Comparison of ENCODE assay signal across 13 mouse cellular contexts in the genomic region with DNA sequence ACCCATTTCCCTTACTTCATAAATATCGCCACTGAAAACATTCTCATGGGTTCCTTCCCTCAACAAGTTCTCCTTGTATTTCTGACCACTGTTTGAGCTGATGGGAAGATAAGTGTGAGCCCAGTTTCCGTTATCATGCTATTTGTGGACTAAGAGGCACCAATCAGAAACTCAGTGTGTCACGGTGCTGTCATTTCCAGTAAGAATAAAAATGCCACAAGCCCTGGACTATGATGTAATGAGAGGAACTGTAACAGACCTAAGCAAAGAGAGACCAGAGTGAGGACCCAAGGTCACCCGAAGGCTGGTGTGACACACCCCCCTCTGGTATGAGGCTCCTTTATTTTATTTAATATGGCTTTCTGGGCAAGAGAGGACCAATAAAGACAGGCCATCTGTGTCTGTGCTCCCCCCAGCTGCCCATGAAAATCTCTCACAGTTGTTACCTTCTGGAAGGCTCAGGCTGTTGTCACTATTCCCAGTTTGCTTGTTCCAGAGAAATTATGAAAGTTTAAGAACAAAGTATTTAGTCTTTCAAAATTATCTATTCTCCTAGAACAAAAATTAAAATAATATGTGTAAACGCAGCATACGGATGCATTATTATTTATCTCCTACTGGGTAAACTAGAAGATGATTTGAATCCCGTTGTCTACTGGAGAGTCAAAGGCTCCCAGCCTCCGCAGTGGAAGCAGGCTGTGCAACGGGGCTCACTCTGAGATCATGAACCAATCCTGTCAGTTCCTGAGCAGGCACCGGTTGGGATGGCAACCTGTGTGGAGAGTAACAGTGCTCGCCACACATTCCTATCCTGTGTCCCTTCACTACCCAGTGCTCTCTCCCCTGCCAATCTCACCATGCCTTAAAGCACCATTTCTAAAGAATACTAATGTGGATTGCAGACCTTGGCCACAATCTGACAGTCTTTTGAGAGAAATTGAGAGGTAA.
DNase-seq lines count a peak whose midpoint lies in the region; ATAC-seq and TF ChIP-seq lines count a peak whose summit lies in the region.
"Had no signal": no experiment of that assay in that cellular context is flagged by ENCODE, and none has a peak within 500 bp of the region (broad histone marks: within the 10 kb centered on the region; RNA-seq: fewer than 3 reads in every experiment).

No protein-coding gene starts in this region.

- no peak for TF ChIP-seq CTCF in heart, adult 2 months (IDR thresholded peaks at IDR 0.05)
- TF ChIP-seq CTCF in kidney, adult 2 months (conservative IDR thresholded peaks at IDR 0.05; ENCODE audit: insufficient read depth, insufficient read length, low read depth, low read length) = no peak
- no peak for TF ChIP-seq CTCF in gastrocnemius, adult 2 months (IDR thresholded peaks at IDR 0.05)

- no peak overlapping the region for H3K4me2 ChIP-seq in limb, embryonic 12.5 days
- H3K4me2 ChIP-seq in forebrain, embryonic 16.5 days (ENCODE audit: low read length) = no peak overlapping the region
- H3K4me2 ChIP-seq: heart, embryonic 13.5 days had no signal

- 80% methylated on average over 11 of the region's 11 CpGs for WGBS in limb, embryonic 12.5 days
- WGBS in limb, embryonic 10.5 days = 90% methylated on average over 11 of the region's 11 CpGs
- 74% methylated on average over 11 of the region's 11 CpGs for WGBS in forebrain, embryonic 16.5 days
- 70% methylated on average over 11 of the region's 11 CpGs for WGBS in heart, adult 2 months
- WGBS in kidney, adult 2 months = 84% methylated on average over 11 of the region's 11 CpGs

- DNase-seq in limb, embryonic 10.5 days (ENCODE audit: low spot score) = no peak
- no peak for DNase-seq in heart, adult 2 months
- no peak for DNase-seq in adrenal gland, postnatal 14 days
- no peak for DNase-seq in kidney, adult 2 months
- DNase-seq in gastrocnemius, adult 2 months = no peak
- DNase-seq: right cerebral cortex, postnatal 4 days; thymus, adult 2 months had no signal

- no peaks in the 10 kb centered on the region for H3K79me2 ChIP-seq in heart, adult 2 months (replicated peaks; ENCODE audit: control insufficient read depth, insufficient read depth, low read length)

- ATAC-seq in limb, embryonic 12.5 days (ENCODE audit: insufficient number of reproducible peaks, insufficient read depth, low FRiP score, low TSS enrichment, low read depth) = peak; percentile 63; the same call in 1 of the 2 replicates
- ATAC-seq in forebrain, embryonic 16.5 days = peak; percentile 84

- no peaks in the 10 kb centered on the region for H3K27me3 ChIP-seq in limb, embryonic 12.5 days
- H3K27me3 ChIP-seq in limb, embryonic 10.5 days (ENCODE audit: low read depth, poor library complexity, severe bottlenecking) = no peaks in the 10 kb centered on the region
- H3K27me3 ChIP-seq in forebrain, embryonic 16.5 days (replicated peaks; ENCODE audit: control insufficient read depth, insufficient read depth, low read length) = no peaks in the 10 kb centered on the region
- H3K27me3 ChIP-seq in megakaryocyte, embryonic 14.5 days (replicated peaks) = no peaks in the 10 kb centered on the region
- H3K27me3 ChIP-seq in heart, adult 2 months (ENCODE audit: control insufficient read depth, insufficient read depth, low read length) = no peaks in the 10 kb centered on the region
- H3K27me3 ChIP-seq in kidney, adult 2 months (replicated peaks; ENCODE audit: control insufficient read depth, insufficient read depth, low read length) = no peaks in the 10 kb centered on the region
- H3K27me3 ChIP-seq: heart, embryonic 13.5 days had no signal

- intact Hi-C loops in heart, adult 2 months (cut with DNase I) = loop anchor here (5.0 kb wide), 1 partner anchor 53 kb away; no protein-coding TSS in a partner anchor
- intact Hi-C loops in gastrocnemius, adult 2 months (cut with DNase I) = no loop called here

- no peak overlapping the region for H3K4me3 ChIP-seq in limb, embryonic 12.5 days (replicated peaks)
- no peak overlapping the region for H3K4me3 ChIP-seq in limb, embryonic 10.5 days
- H3K4me3 ChIP-seq in forebrain, embryonic 16.5 days (replicated peaks; ENCODE audit: low read length) = no peak overlapping the region
- H3K4me3 ChIP-seq in megakaryocyte, embryonic 14.5 days (replicated peaks) = peak overlapping the region; percentile 70
- H3K4me3 ChIP-seq in heart, adult 2 months = no peak overlapping the region
- no peak overlapping the region for H3K4me3 ChIP-seq in kidney, adult 2 months (ENCODE audit: insufficient read depth, low read depth, low read length)
- H3K4me3 ChIP-seq in gastrocnemius, adult 2 months = no peak overlapping the region
- H3K4me3 ChIP-seq: heart, embryonic 13.5 days had no signal

- H3K27ac ChIP-seq in limb, embryonic 12.5 days = no peak overlapping the region
- no peak overlapping the region for H3K27ac ChIP-seq in limb, embryonic 10.5 days
- no peak overlapping the region for H3K27ac ChIP-seq in forebrain, embryonic 16.5 days (ENCODE audit: low read length)
- no peak overlapping the region for H3K27ac ChIP-seq in heart, adult 2 months
- H3K27ac ChIP-seq in kidney, adult 2 months (ENCODE audit: insufficient read depth, low read depth, low read length) = no peak overlapping the region
- no peak overlapping the region for H3K27ac ChIP-seq in gastrocnemius, adult 2 months
- H3K27ac ChIP-seq: heart, embryonic 13.5 days; kidney, postnatal 0 days; liver, embryonic 14.5 days had no signal

- no peak for TF ChIP-seq POLR2A in heart, adult 2 months (IDR thresholded peaks at IDR 0.05; ENCODE audit: insufficient read depth, low read depth, low read length)
- no peak for TF ChIP-seq POLR2A in kidney, adult 2 months (IDR thresholded peaks at IDR 0.05; ENCODE audit: low read depth, low read length)

- TF ChIP-seq EP300 in heart, adult 2 months (IDR thresholded peaks at IDR 0.05; ENCODE audit: insufficient read depth, low read depth, low read length) = no peak

- H3K9ac ChIP-seq in limb, embryonic 12.5 days (replicated peaks) = no peak overlapping the region
- no peak overlapping the region for H3K9ac ChIP-seq in forebrain, embryonic 16.5 days (replicated peaks; ENCODE audit: low read depth, low read length)
- no peak overlapping the region for H3K9ac ChIP-seq in heart, adult 2 months (ENCODE audit: low read depth, low read length)
- H3K9ac ChIP-seq: heart, embryonic 13.5 days; liver, embryonic 14.5 days had no signal

- no peaks in the 10 kb centered on the region for H3K4me1 ChIP-seq in limb, embryonic 12.5 days (replicated peaks)
- no peaks in the 10 kb centered on the region for H3K4me1 ChIP-seq in limb, embryonic 10.5 days
- 0 out of 2 replicates have a peak, but pooled peaks cover 3% of the 10 kb centered on the region for H3K4me1 ChIP-seq in forebrain, embryonic 16.5 days (replicated peaks; ENCODE audit: control insufficient read depth, insufficient read depth, low read length)
- H3K4me1 ChIP-seq in megakaryocyte, embryonic 14.5 days = peaks cover 77% of the 10 kb centered on the region
- H3K4me1 ChIP-seq in heart, adult 2 months (ENCODE audit: control insufficient read depth, insufficient read depth, low read length) = peaks cover 8% of the 10 kb centered on the region
- H3K4me1 ChIP-seq in kidney, adult 2 months (ENCODE audit: control insufficient read depth, insufficient read depth, low read length) = peaks cover 8% of the 10 kb centered on the region
- H3K4me1 ChIP-seq: heart, embryonic 13.5 days had no signal

- H3K9me3 ChIP-seq in limb, embryonic 12.5 days = no peaks in the 10 kb centered on the region
- no peaks in the 10 kb centered on the region for H3K9me3 ChIP-seq in limb, embryonic 10.5 days (replicated peaks)
- no peaks in the 10 kb centered on the region for H3K9me3 ChIP-seq in forebrain, embryonic 16.5 days (ENCODE audit: control insufficient read depth, low read length)
- no peaks in the 10 kb centered on the region for H3K9me3 ChIP-seq in megakaryocyte, embryonic 14.5 days
- H3K9me3 ChIP-seq: heart, embryonic 13.5 days had no signal

- no peaks in the 10 kb centered on the region for H3K36me3 ChIP-seq in limb, embryonic 12.5 days
- H3K36me3 ChIP-seq in limb, embryonic 10.5 days = no peaks in the 10 kb centered on the region
- H3K36me3 ChIP-seq in forebrain, embryonic 16.5 days (ENCODE audit: control insufficient read depth, insufficient read depth) = no peaks in the 10 kb centered on the region
- no peaks in the 10 kb centered on the region for H3K36me3 ChIP-seq in megakaryocyte, embryonic 14.5 days (replicated peaks; ENCODE audit: low read length)
- H3K36me3 ChIP-seq in heart, adult 2 months (ENCODE audit: control insufficient read depth, insufficient read depth, low read length) = no peaks in the 10 kb centered on the region
- no peaks in the 10 kb centered on the region for H3K36me3 ChIP-seq in kidney, adult 2 months (ENCODE audit: control insufficient read depth, insufficient read depth, low read length)
- H3K36me3 ChIP-seq: heart, embryonic 13.5 days had no signal
